Mouse (Mus musculus): ENCODE measurements around the gene Fam214a. TPM values are rescaled to one million over a fixed set of nuclear protein-coding genes. Genes with fewer than 3 reads are reported as not detected.

Fam214a gene
- polyA plus RNA-seq, 2 experiments from 2014 or later, result 26.7 to 27.3 TPM

GRCm38 (mm10) chr9:74952106-74952505 is 578 bp upstream of the Fam214a start:
- no peak for ATAC-seq

GRCm38 (mm10) chr9:74953265-74953958 is 728 bp downstream of the Fam214a start:
- peak; percentile 72 for ATAC-seq

- ATAC-seq, result no peak
Measured at GRCm38 (mm10) chr9:74953959-74954279, 1.2 kb downstream of the Fam214a start.

GRCm38 (mm10) chr9:74954387-74954786 is 1.7 kb downstream of the Fam214a start:
- no peak for ATAC-seq

- ATAC-seq, result no peak
Measured at GRCm38 (mm10) chr9:74960630-74961029, 7.9 kb downstream of the Fam214a start.

- no peak for ATAC-seq
Measured at GRCm38 (mm10) chr9:74961073-74961575, 8.4 kb downstream of the Fam214a start.

GRCm38 (mm10) chr9:74963953-74964352 is 11.3 kb downstream of the Fam214a start:
- no peak for ATAC-seq

GRCm38 (mm10) chr9:74964866-74965384 is 12.2 kb downstream of the Fam214a start:
- ATAC-seq, result peak; percentile 61

GRCm38 (mm10) chr9:74966200-74966599 is 13.5 kb downstream of the Fam214a start:
- ATAC-seq, result no peak

GRCm38 (mm10) chr9:74968647-74969428 is 16.2 kb downstream of the Fam214a start:
- no peak for ATAC-seq

- ATAC-seq, result no peak
Measured at GRCm38 (mm10) chr9:74970591-74970990, 17.9 kb downstream of the Fam214a start.

GRCm38 (mm10) chr9:74971191-74971976 is 18.7 kb downstream of the Fam214a start:
- no peak for ATAC-seq

GRCm38 (mm10) chr9:74972736-74973135 is 20.1 kb downstream of the Fam214a start:
- no peak for ATAC-seq

GRCm38 (mm10) chr9:74973154-74973553 is 20.5 kb downstream of the Fam214a start:
- ATAC-seq, result no peak

- ATAC-seq, result no peak
Measured at GRCm38 (mm10) chr9:74974758-74975157, 22.1 kb downstream of the Fam214a start.

- peak; percentile 12 for ATAC-seq
Measured at GRCm38 (mm10) chr9:74975416-74975815, 22.7 kb downstream of the Fam214a start.

- ATAC-seq, result peak; percentile 100
Measured at GRCm38 (mm10) chr9:74975911-74976563, 23.4 kb downstream of the Fam214a start.

- no peak for ATAC-seq
Measured at GRCm38 (mm10) chr9:74977251-74977650, 24.6 kb downstream of the Fam214a start.

- no peak for ATAC-seq
Measured at GRCm38 (mm10) chr9:74977962-74978361, 25.3 kb downstream of the Fam214a start.

- no peak for ATAC-seq
Measured at GRCm38 (mm10) chr9:74978868-74979267, 26.2 kb downstream of the Fam214a start.

- no peak for ATAC-seq
Measured at GRCm38 (mm10) chr9:74979371-74979770, 26.7 kb downstream of the Fam214a start.

- ATAC-seq, result no peak
Measured at GRCm38 (mm10) chr9:74979866-74980265, 27.2 kb downstream of the Fam214a start.

Data from activated CD4-positive, CD25-positive, alpha-beta regulatory T cell, adult 4 months (primary cell).